Mouse (Mus musculus): Measurements from ENCODE around the gene Gosr2.
A peak's percentile ranks its signal among the peaks of the same experiment; 100 is the strongest.

Gene Gosr2

GRCm38 (mm10) chr11:103647921-103648620 is 49.6 kb downstream of the Gosr2 start:
- peak in 1 of 2 experiments; percentile 51 for DNase-seq (ENCODE audit: low spot score in 2 of 2)

DNA sequence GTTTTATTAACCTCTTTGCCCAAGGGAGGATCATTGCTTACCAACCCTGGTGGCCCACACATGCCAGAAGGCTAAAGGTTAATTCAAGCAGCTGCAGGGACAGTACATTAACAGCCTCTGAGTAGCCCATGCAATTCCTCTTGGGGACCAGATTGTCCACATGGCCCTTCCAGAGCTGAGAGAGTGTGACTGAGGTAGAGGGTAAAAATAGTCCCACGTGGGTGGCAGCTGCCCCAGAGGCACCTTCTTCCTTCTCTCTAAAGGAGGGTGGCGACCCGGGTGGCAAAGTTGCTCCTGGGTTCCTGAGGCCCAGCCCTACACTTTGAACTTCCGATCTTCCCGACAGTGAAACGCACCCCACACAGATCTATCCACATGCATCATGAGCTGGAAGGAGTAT is 51.4 kb downstream of the Gosr2 start:
- no peak for DNase-seq (ENCODE audit: low spot score in 2 of 2)

GRCm38 (mm10) chr11:103645731-103646130 is 52.0 kb downstream of the Gosr2 start:
- no peak for DNase-seq (ENCODE audit: low spot score in 2 of 2)

- no peak for DNase-seq (ENCODE audit: low spot score in 2 of 2)
Measured at GRCm38 (mm10) chr11:103643211-103643610, 54.5 kb downstream of the Gosr2 start.

- DNase-seq (ENCODE audit: low spot score in 2 of 2): no peak
Measured at GRCm38 (mm10) chr11:103639407-103639946, 58.2 kb downstream of the Gosr2 start.

GRCm38 (mm10) chr11:103638790-103639189 is 58.9 kb downstream of the Gosr2 start, which contains the start of gene Lyzl6:
Gene Lyzl6 (minus strand): TSS chr11:103638890.
- no peak for DNase-seq (ENCODE audit: low spot score in 2 of 2)

GRCm38 (mm10) chr11:103636261-103636660 is 61.4 kb downstream of the Gosr2 start:
- no peak for DNase-seq (ENCODE audit: low spot score in 2 of 2)

DNA sequence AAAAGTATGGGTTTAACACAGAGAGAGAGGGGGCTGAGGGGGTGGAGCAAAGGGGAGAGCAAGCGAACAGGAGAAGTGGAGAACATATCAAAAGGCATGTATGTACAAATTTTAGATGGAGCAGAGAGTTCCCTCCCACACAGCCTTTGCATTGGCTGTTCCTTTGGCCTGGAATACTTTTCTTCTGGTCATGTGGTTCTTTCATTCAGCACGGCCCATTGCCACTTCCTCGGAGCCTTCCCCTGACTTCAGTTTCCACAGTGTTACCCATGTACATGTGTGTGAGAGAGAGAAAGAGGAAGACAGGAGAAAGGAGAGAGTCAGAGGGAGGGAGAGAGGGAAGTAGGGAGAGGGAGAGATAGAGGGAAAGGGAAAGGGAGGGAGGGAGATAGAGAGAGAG is 62.2 kb downstream of the Gosr2 start:
- no peak for DNase-seq (ENCODE audit: low spot score in 2 of 2)

- DNase-seq (ENCODE audit: low spot score in 2 of 2): no peak
Measured at GRCm38 (mm10) chr11:103634806-103635205, 62.9 kb downstream of the Gosr2 start.

- no peak for DNase-seq (ENCODE audit: low spot score in 2 of 2)
Measured at GRCm38 (mm10) chr11:103627453-103627852, 70.2 kb downstream of the Gosr2 start.
